Mouse (Mus musculus) kidney, adult 2 months (tissue): ENCODE data around the gene March1.

Experiments
- CTCF ChIP-seq: fragments of 200-500 bp; conservative IDR thresholded peaks from 2 replicates; pipeline ENCODE4 v1.5.1; 2011; ENCODE audit warnings: low read depth, mild to moderate bottlenecking, control low read depth, low read length, moderate library complexity, mixed read lengths; ENCODE audit not compliant: insufficient read depth, insufficient read length
- POLR2A ChIP-seq: fragments of 200-500 bp; IDR thresholded peaks from one replicate; pipeline ENCODE4 v1.6.1; 2011; ENCODE audit warnings: low read depth, low read length, control low read depth

DNA sequence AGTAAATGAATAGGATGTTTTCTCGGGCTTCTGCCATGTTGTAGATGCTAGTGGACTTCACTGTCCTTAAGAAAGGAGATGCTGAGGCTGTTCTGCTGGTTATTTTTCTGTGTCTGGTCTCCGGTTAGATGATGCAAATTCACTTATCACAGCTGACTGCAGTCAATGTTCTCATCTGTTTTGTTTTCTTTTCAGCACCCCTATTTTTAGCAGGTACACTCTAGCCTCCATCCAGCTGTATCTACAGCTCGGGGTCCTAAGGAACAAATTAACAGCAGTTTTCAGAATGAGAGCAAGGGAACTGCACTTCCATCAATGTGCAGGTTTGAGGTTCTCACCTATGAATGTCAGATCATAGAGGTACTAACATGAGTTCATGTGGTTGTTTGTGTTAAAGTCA lies 721.9 kb downstream of the March1 start:
- TF ChIP-seq POLR2A = no peak
- TF ChIP-seq CTCF = no peak
